Mouse (Mus musculus) heart, postnatal 25 days (tissue): ENCODE measurements at regions not wholly inside any gene's neighbourhood (a gene's known extent, or its start where the extent isn't known, plus 50 kb on each side); places are given as distances from the start of the nearest gene placed in this dataset.

ENCODE experiments used
- DNase-seq: peaks from one replicate; pipeline ENCODE4 v3.0.0; 2022; ENCODE audit warnings: low spot score
- intact Hi-C: fragments of 180-260 bp; cut with DNase I; formaldehyde crosslinking; loops from one replicate; pipeline ENCODE4 v1.15.1; 2025

DNA sequence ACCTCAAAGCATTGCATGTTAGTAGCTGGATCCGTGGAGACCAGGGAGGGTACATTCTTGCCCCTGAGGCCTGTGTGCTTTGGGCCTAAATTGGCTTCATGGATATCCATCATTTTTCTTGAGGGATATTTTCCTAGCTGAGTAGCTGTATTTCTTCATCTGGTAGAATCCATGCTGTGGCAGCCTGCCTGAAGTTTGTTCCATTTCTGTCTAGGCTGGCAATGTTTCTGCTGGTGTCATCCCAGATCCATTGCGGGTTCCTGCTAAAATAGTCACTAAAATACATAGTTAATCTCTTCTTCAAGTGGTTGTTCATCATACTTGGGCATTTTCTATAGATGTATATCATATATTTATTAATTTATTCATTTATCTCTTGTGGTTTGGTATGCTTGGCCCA lies 253.7 kb downstream of the Olfm4 start:
- intact Hi-C loops = no loop called here
- DNase-seq = no peak

DNA sequence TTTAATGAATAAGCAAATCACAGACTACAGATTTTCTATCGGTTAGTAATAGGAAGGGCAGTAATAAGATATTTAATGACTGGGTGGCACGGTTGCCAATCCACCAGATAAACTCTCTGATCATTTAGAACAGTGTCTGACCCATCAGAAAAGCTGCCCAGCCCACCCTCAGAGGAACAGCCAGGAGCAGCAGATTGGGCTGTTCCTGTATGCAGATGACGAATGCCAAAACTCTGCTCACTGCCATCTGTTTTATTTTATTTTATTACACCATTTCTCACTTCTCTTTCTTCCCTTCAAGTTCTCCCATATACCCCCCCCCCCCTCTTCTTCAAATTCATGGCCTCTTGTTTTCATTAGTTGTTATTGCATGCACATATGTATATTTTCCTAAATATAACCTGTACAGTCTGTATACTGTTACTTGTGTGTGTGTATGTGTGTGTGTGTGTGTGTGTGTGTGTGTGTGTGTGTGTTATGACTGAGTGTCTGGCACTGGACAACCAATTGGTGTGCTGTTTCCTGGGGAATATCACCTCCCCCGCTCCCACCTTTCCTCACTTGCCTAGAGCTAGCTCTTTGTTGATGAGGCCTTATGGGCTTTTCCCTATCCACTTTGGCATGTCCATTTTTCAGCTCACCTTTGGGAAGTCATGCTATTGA lies 260.9 kb downstream of the Olfm4 start:
- intact Hi-C loops = no loop called here

DNA sequence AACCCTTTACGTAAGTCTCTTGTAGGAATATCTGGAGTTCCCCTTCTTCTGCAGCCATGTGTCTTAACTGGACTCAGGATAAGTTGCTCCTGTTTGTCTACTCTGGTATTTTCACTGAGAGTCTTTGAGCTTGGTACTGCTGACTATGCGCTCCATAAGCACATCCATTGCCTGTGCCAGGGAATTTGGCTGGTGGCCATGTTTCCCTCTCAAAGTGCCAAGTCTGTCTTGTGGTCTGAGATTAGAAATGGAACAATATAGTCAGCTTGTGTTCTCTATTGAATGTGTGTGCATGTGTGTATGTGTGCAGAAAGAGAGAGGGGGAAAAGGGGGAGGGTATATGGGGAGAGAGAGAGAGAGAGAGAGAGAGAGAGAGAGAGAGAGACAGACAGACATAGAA lies 263.7 kb downstream of the Olfm4 start:
- intact Hi-C loops = no loop called here
- DNase-seq = no peak

More for the DNA sequence above, 260.9 kb downstream of the Olfm4 start:
- DNase-seq = no peak

DNA sequence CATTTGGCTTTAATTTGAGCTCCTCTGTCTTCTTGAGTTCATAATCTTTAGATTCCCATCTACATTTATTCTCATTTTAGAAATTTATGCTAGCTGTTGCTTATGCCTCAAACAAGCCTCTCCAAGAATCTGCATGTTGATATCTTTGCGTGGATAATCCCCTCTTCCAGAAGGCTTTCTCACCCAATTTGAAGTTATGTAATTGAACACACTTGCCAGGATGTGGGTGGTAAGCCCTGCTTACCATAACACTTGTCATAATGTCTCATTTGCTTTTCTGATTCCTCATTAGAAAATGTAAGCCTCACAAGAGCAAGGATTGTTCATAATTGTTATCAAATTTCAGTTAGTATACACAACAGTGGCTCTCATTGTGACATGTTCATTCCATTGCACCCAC lies 266.0 kb downstream of the Olfm4 start:
- DNase-seq = no peak
- intact Hi-C loops = no loop called here

DNA sequence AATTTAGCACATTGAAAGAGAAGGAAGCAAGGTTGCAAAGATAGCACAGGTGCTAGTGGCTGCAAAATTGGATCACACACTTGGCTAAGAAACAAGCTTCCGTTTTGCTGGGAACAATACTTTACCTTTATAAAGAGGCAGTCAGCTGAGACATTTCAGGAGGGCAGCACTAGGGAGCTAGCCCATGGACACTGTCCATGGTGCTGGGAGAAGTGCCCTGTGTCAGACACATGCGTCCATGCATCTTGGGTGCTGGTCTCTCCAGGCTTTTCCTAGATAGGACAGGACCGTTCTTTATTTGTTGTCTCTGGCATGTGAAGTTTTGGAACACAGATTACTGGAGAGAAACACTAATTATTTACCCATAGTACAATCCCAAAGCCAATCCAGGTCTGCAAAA lies 273.2 kb downstream of the Olfm4 start:
- intact Hi-C loops = no loop called here
- DNase-seq = no peak

DNA sequence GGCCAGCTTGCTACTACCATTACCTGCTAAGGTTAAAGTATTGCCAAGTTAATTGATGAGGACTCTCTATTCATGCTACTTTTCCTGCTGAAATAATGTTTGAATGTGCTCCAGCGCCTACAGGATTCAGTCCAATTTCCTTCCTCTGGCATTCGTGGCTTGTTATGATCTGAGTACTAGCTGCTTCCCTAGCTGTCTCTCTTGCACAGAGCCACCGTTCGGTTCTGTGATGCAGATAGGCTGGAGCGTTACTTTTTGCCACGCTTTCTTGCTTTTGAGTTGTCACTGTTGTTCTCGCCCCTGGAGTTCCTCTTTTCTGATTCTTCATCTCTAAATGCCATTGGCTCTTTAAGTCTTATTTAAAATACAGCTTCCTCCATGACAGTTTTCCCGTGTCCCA lies 279.3 kb downstream of the Olfm4 start:
- DNase-seq = no peak
- intact Hi-C loops = no loop called here

DNA sequence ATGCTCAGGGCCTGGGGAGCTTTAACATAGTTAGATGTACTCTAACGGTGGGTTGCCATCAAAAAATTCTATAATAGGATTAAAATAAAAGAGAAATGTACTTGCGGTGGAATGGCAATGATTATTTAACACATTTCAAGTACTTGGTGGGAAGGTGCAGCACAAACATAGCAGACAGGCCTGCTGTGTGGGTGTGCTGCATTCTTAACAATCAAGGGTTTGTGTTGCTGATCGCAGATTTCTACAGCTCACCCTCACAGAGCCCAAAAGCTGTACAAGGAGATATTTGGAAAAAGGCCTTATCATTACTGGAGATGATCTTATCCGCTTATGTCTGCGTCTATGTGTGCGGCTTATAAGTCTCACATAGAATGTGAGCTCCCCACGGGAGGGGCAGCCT lies 281.2 kb downstream of the Olfm4 start:
- DNase-seq = no peak
- intact Hi-C loops = no loop called here

DNA sequence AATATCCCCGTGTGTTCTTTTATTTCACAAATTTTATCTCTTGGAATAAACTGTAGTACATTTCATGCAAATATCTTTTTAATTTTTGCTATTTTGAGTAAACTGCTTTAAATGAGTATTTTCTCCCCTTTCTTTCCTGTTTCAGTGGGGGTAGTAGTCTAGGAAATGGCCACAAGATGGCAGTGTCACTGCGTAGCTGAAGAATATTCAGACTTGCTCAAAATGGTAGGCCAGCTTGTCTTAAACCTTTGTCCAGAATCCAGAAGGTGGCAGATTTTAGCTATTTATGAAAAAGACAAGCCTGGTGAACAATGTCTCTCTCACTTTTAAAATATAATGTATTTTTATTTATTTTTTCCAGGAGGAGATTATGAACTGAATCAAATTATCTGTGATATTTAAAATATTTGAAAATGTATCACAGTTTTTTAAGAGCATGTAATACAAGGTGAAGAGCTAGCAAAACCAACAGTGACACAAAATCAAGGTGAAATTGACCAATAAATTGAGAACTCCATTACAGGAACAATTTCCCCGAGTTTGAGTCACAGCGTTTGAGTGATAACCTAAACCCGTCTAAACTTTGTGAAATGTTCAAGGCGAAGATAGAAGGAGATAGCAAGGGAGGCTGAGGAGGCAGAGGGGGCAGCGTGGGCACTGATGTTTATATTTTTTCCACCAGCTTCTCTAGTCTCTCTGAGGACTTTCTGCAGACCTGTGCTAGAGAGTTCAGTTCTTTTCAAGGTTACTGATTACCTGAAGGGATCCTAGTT lies 285.5 kb downstream of the Olfm4 start:
- DNase-seq = no peak
- intact Hi-C loops = no loop called here

DNA sequence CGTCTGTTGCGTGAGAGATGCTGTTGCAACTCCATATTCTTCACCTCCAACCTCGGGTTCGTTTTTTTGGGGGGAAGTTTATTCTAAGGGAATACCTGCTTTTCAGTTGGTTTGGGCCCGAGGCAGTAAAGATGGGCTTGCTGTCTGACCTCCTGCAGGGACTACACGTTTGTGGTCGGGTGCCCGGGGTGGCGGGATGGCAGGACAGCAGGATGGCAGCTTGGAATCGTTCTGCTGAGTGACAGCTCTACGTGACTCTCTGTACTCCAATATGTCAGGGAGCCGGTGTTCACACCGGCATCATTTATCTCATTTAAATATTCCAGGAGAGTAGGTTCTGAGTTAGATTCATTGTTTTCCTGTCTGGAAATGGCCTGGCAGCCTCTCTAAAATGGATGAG lies 286.2 kb downstream of the Olfm4 start:
- DNase-seq = no peak
- intact Hi-C loops = no loop called here

DNA sequence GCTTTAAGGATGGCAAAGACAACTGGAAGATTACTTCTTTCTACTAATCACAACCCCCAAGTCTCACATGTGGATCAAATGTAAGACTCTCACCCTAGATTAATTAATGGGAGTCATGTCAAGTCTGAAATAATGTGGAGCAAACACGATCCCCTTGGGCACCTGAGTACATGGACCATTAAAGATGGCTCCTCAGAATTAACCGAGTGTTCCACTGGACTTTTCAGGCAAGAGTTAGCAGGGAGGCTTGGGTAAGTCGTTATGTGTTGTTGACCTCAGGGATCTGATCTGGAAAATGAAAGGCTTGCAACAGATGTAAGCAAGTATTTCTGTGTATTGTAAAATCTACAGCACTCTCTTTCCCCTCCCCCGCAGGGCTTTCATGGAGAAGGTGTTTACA lies 296.3 kb downstream of the Olfm4 start:
- DNase-seq = no peak
- intact Hi-C loops = no loop called here

DNA sequence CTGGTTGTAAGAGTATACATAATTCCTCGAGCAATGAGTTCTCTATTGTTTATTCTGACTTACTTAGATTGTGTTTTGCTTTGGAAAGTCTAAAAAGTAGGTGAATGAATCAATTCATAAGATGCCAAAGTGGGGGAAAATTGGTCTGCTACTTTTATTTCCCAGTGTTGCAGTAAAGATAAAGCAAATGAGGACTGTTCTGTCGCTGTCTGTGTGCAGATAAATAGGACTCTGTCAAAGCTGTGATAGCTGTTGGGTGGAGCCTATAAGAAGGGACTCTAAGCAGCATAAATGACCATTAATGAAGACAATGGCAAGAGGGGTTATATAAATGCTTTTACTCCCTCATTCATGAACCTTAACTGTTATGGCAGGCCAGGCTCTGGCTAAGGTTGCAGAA lies 299.8 kb downstream of the Olfm4 start:
- intact Hi-C loops = no loop called here
- no peak for DNase-seq

DNA sequence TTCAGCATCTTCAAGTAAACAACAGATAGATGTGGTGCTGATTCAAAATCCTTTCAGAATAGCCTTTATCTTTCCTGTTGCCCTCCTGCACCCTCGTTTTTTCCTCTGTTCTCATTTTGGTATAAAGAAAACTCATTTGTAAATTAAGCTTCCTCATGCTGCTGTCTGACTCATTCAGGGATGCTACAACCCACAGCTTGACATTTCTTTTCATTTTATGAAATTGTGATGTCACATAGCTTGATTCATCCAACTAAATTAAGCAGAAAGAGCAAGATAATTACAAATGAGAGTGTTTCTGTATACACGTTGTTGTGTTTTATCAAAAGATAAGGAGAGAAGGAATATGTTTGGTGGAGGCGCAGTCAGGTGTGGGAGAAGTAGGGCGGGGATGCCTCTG lies 307.5 kb downstream of the Olfm4 start:
- DNase-seq = no peak
- intact Hi-C loops = no loop called here

DNA sequence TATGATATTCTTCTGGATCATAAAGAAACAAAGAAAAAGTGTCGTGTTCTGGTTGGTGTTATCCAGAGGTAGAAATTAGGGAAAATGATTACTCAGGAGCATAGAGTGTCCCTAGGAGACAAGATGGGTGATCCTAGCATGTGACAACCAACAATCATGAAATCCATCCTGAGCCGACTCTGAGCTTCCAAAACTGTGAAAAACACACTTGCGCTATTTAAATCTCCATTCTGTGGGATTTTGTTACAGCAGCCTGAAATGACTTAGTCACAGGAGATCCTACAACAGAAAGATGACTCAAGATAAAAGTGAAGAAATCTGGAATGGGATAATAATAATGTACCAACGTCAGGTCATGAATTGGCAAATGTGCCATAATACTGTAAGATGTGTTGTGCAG lies 309.5 kb downstream of the Olfm4 start:
- no peak for DNase-seq
- intact Hi-C loops = no loop called here

DNA sequence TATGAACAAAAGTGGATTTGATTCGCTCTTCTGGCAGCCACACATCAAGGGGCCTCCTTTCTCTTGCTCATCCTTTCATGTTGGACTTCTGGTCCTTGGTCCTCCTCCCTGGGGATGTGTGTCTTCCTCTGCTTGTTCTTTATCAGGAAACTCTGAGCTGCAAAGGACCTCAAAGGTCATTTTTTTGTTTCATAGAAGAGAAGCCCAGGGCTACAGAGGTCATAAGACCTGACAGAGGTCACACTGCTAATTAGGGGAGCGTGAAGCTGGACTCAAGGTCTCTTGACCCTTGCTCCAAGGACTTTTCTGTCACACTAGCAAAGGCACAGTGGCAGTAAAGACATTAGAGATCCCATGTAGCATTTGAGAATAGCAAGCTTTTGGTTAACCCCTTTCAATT lies 345.8 kb downstream of the Olfm4 start:
- DNase-seq = no peak
- intact Hi-C loops = no loop called here

DNA sequence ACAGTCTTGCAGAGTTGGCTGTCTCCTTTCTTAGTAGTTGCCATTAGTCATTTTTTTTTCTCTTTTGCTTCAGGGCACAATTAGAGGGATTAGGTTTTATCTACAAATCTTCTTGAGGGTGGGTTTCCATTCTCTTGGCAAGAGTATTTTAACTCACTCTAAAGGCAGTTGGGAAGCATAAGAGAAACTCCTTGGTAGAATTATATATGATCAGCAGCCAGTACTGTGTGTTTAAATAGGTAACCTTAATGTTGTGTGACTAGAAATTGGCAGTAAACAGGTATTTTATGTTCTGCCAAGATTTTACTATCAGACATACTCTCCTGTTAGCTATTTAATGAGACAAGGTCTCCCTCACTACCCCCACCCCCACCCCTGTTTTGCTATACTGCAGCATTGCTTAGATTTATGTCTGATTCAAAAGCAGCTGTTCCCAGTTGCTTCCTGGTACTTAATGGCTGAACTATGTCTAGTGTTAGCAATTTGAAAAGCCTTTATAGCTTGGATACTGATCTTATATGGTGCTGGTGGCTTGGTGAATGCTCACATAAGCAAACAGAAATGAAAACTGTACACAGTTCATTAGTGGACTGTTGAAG lies 378.2 kb downstream of the Olfm4 start:
- no peak for DNase-seq
- intact Hi-C loops = no loop called here

DNA sequence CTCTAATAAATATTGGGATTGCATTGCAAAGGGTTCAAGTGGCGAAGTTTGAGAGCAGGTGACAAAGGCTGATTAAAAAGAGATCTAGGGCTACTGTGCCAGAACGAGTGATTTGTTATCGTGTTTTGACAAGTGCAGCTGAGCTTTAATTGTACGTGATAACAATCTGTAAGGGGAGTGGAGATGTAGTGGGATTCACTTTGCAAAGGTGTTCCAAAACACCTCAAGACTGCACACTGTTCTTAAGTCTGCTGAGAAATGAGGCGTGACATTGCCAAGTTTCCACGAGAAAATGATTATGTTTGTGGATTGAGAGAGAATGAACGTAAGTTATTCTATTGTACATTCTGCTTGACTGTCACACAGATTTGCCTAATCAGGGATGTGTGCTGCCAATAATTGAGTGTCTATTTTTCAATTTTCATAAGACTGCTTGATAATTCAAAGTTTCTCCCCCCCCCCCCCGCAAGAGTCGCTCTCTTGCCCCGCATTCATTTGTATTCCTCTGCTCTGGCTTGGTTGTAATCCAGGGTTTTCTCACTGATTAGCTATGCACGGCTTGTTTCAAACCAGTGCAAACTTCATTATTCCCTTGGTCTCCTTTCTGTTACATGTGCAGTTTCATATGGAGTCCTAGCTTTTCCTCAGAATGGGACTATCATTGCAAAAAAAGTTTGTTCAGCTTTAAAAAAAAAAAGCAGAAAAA lies 385.7 kb downstream of the Olfm4 start:
- no peak for DNase-seq
- intact Hi-C loops = no loop called here

DNA sequence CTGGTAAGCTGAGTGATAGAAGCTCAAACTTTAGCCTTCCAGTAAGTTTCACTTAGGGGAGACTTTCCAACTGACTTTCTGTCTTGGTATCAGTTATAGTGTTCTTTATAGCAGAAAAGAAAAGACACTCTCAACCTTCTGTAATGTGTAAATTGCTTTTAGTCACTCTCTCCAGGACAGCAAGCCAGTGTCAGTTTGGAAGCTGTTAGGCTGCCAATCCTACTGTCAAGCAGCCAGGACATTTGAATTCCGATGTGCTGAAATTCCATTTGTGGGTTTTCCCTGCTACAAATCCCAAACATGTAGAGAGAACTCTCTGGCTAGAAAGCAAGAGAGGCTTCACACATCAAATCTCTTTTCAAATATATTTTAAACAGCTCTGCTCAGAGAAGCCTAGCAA lies 390.4 kb downstream of the Olfm4 start:
- no peak for DNase-seq
- intact Hi-C loops = no loop called here

DNA sequence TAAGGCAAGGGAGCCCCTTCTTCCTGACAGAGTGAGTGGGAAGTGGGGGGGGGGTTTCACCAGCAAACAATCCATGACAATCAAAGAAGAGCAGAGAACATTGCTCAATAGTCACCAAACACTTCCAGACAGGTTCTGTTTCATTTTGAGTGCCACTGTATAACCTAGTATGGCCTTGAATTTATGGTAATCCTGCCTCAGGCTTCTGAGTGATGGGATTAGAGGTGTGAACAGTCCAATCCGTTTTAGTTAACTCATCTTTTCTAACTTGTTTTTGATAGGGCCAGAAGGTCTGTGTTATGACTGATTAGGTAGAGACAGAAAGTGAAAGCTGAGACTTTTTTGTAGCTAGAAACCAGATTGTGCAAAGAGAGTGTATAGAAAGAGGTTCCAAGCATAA lies 393.2 kb downstream of the Olfm4 start:
- no peak for DNase-seq
- intact Hi-C loops = no loop called here

DNA sequence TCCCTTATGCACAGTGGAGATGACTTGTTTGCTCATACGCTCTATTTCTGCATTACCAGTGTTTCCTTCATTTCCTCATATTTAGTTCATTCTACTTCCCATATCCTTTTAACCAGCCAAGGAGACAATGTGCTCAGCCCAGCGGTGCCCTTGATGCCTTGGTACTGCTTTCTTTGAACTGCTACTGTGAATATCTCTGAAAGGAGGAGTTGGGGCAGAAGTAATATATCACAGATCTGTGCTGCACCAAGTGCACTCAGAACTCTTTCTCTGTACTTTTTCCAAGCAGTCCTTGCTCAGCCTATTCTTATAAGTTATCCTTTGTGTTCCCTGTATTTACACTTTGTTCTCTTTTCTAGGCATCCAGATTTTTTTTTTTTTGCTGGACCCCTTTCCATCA lies 407.5 kb downstream of the Olfm4 start:
- intact Hi-C loops = no loop called here
- no peak for DNase-seq

DNA sequence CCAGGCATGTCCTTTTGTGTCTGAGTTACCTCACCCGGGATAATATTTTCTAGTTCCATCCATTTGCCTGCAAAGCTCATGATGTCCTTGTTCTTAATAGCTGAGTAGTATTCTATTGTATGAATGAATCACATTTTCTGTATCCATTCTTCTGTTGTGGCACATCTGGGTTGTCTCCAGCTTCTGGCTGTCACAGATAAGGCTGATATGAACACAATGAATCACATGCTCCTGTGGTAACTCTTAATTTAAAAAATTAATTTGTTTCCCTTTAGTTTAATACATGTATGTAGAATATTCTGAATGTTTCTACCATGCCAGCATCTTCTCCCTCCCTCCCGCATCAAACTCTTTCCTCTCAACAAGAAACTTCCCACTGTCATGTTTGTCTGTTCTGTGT lies 424.4 kb downstream of the Olfm4 start:
- DNase-seq = no peak
- intact Hi-C loops = no loop called here

DNA sequence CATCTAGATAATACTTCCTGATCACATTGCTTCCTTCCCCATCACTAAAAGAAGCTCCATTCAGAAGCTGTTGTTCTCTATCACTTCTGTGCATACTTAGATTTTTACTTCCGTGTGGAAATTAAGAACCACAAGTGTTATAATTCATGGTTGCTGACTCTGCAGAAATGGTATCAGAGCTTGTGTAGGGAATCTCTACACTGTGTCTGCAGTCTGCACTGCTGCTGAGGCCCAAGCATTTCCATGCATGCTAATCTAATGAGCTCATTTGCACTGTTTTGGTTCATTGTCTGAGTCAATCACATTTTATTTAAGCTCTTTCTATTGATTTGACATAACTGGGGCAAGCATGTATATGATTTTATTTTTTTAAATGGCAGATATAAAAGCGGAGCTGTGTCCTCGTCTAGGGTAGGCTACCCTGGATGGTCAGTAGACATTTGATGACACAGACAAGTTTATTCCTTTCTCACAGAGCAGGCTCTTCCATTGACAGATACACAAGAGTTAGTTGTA lies 435.0 kb downstream of the Olfm4 start:
- intact Hi-C loops = no loop called here
- no peak for DNase-seq
